Mouse (Mus musculus) mouse trophoblast stem cell (cell line): ENCODE data around the gene Igfbp2.

ENCODE experiments used
- in situ Hi-C, 2 experiments: fragments of 300-500 bp; cut with MseI, MboI; formaldehyde crosslinking; loops; 2 replicates in 1 of 2; 3 replicates in 1 of 2; pipeline ENCODE4 v1.15.1; 2025

Gene Igfbp2

DNA sequence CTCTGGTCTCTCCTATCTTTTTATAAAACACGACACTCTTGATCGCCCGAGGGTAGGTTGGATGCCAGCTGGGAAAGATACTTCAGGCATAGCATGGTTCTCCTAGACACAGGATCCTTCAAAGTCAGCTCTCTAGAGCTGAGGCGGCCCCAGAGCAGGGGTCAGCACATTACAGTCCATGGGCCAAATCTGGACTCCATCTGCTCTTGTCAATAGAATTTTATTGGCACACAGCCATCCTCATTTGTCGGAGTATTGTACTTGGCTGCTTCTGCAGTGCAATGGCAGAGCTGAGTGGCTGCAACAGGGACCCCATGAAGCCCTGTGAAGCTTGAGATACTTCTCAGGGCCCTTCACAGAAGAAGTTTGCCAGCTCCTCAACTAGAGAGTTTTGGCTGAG lies 9.1 kb upstream of the Igfbp2 start:
- in situ Hi-C loops, result no loop called here

DNA sequence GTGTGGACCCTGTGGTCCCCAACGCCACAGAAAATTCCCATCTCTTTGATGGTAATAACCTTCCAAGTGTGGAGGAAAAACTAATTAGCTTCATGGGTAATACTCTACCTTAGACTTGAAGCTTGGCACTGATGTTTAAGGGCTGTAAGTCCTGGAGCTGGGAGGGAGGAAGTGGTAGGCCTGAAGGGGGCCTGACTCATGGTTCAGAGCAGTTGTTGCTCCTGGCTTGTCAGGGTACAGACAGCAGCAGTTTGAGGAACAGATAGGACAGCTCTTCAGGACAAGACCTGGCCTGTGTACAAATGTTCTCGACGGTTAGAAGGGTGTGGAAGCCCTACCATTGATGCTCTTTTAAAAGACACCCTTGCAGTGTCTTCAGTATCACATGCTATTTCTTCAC lies 8.7 kb upstream of the Igfbp2 start:
- in situ Hi-C loops, result no loop called here

DNA sequence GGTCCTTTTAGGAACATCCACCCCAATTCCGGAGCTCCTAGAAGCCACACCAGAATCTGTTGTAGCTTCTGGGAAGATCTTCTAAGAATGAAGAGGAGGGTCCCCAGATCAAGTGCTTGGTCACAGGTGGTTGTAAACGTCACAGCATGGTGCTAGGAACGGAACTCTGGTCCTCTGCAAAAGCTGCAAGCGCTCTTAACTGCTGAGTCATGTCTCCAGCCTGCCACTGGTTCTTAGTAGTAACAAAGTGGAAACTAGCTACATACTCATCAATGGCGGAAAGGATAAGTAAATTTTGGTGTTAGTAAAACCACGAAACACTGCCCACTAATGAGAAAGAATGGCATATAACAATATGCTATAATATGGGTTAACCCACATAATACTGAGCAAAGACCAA lies 4.3 kb upstream of the Igfbp2 start:
- in situ Hi-C loops, result no loop called here

DNA sequence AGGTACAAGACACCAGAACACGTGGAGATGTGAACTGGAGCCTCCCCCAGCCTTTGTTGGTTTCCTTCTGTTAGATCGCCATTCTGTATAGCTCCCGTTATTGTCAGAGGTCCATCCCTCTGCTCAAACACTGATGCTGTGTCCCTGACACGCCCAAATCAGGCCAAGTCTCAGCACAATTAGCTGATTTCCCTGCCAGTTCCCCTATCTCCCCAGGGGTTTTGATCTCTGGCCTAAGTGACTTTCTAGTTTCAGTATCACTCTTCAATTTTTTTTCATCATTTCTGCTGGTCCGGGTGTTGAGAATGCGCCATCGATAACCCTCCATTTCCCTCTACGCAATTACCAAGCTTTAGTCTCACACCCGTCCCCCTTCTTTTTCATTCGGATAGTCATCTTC lies 1.4 kb upstream of the Igfbp2 start:
- in situ Hi-C loops, result no loop called here

DNA sequence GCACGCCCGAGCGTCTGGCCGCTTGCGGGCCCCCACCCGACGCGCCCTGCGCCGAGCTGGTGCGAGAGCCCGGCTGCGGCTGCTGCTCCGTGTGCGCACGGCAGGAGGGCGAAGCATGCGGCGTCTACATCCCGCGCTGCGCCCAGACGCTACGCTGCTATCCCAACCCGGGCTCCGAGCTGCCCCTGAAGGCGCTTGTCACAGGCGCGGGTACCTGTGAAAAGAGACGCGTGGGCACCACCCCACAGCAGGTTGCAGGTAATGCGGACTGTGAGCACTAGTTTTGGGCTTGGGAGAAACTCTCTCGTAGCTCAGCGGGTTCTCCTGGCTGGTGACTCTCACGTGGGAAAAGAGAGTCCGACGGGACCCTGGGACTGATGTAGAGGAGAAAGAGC lies 401 bp downstream of the Igfbp2 start:
- in situ Hi-C loops, result no loop called here

DNA sequence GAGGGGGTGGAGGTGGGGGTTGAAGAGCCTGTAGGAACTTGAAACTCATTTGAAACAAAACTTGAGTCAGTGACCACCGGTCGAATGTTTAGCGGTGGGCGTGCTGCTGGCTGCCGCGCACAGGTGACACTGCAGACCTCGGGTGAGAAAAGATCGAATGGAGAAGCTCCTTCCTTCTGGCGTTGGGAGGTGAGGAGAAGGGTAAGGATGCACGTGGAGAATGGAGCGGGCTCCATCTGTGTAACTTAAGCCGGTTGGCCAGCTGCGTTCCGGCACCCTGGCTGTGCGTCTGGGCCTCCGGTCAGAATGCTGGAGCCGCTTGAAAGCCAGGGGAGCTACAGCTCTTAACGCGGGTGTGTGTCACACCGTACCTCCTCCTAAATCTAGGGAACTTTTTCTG lies 983 bp downstream of the Igfbp2 start:
- in situ Hi-C loops, result no loop called here

DNA sequence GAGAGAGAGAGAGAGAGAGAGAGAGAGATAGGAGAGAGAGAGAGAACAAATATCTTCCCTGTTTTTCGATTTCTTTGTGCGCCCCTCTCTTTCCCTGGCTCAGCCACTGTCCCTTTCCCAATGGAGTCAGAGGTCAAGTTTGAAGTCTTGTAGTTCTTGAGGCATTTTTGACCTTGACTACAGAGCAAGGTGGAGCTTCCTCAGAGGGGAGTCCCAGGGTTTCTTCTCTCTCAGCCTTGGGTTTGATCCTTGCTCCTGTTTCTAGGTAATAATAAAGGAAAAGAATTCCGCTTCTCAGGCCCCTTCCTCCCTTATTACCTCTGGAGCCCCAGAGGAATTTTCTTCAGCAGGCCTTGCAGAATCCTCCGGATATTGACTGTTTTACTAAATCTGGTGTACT lies 1.6 kb downstream of the Igfbp2 start:
- in situ Hi-C loops, result no loop called here

DNA sequence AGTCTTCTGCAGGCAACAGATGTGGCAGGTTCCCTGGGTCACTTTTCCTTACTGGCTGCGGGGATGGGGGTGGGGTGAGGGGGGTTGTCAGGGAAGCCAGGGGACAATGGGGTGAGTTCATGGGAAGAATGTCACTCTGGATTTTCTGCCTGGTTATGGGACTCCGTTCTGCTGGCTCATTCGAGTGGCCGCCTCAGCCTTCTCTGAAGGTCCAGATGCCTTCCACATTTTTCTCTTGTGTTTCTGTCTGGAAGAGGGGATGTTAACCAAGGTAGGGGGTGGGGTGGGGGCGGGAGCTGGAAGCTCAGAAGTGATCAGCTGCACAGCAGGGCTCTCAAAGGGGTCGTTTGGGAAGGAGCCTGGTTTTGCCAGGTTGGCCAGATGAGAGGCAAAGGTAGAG lies 2.1 kb downstream of the Igfbp2 start:
- in situ Hi-C loops, result no loop called here

DNA sequence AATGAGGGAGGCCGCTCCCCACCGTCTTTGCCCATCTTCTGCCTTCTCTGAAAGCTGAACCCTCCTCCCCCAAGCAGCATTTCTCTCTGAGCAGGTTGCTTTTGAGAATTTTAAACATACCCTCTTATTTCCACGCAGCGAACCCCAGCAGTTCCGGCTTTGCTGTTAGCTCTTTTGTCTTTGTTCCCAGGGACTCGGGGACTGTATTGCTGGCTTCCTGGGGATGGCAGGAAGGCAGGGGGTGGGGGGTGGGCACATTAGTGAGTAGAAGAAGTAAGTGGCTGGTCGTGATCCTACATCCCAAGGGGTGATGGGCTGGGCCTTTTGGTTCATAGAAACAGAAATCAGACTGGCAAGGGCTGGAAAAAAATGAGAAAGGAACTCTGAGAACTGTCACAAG lies 2.6 kb downstream of the Igfbp2 start:
- in situ Hi-C loops, result no loop called here

DNA sequence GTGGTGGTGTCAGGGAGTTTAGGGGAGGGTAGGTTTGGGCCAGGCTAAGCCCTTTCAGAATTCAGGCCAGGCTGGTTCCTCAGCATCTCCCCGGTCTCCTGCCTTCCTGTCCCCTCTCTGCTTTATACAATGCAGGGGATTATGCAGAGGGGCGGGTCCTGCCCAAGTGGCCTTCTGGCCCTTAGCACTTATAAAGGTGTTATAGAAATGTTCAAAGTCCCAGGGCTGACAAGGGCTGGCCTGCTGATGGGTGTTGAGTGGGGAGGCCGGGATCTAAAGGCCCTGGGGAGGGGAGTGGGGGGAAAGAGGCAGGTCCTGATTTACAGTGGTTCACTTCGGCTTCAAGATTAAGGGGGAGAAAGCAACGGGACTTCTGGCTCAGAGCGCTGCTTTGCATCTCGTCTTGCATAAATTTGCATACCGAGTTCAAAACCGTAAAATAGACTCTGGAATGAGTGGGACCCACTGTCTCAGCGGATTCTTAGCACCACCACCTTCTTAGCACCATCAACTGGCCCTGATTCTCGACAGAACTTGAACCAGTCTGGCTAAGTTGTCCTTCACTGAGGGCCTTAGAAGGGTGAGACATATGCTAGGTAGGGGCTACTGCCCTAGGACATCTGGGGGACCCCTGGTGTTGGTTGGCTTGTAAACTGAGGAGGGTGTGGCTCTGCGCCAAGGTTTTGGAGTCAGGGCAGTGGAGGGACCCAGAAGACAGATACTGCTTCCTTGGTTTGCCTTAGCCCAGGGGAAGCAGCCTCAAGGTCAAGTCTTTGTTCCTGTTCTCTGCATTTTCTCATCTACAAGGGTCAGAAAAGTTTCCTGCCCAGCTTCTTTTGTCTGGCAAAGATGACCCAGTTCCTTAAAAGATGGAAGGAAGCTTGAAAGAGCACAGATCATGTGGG lies 3.4 kb downstream of the Igfbp2 start:
- in situ Hi-C loops, result no loop called here

DNA sequence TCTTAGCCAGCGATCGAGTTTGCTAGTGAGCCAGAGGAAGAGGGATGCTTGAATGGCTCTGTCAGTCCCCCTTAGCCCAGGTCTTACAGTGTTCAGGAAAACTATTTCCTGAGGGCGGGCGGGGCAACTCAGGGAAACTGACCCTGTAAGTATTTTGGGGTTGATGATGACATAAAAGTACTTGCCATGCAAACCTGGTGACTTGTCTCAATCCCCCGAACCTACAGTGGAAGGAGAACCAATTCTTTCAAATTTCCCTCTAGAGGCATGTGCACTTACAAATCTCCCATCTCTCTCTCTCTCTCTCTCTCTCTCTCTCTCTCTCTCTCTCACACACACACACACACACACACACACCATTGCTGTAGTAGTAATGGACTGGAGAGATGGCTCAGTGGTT lies 4.5 kb downstream of the Igfbp2 start:
- in situ Hi-C loops, result no loop called here

DNA sequence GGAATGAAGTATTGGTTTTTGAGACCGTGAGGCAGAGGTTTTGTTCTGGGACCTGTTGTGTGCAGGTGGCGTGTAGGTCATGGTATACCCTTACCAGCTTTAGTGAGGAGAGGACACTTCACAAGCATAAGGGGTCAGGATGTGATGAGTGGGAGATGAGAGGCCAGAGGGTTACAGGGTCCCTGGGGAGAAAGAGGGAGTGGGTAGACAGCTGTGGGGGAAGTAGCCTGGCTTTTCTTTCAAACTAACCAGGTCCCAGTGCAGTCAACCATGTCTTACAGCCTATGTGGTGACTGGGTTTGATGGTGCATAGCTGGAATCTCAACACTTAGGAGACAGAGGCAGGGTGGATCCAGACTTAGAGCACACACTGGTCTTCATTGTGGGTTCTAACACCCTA lies 6.2 kb downstream of the Igfbp2 start:
- in situ Hi-C loops, result no loop called here

DNA sequence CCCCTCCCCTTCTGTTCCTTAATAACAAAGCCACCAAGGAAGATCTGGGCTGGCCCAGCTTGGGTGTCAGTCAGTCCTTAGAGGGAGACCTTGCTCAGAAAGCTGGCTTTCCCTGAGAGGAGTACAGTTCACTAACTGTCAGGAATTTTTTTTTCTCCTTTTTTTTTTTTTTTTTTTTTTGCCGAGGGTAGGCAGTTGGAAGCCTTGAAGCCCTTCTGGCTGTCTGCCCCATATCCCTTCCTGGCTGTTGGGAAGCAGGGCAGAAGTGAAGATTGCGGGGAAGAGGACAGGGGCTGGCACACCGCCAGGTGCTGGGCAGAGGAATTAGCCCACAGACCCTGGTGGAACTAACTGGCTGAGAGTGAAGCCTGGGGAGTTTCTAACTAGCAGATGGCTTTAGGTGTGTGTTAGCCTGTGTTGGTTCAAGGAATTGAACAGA lies 8.4 kb downstream of the Igfbp2 start:
- in situ Hi-C loops, result no loop called here

DNA sequence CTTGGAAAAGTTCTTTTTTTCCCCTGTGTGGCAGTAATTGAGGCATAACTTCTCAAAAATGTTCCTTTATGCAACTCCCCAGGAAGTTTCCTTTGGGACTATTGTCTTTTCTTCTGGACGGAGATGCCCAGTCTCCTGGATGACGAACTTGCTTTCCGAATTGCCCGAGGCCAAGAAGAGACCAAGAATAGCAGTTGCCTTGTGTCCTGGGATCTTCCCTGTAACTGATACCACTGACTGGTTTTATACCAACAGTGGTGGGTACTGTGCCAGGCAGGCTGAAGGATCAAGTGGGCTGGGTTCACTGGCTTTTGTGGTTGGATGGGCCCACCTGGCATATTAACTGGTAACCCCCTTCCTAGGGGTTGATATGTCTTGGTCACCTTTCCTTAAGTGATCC lies 9.3 kb downstream of the Igfbp2 start:
- in situ Hi-C loops, result no loop called here

DNA sequence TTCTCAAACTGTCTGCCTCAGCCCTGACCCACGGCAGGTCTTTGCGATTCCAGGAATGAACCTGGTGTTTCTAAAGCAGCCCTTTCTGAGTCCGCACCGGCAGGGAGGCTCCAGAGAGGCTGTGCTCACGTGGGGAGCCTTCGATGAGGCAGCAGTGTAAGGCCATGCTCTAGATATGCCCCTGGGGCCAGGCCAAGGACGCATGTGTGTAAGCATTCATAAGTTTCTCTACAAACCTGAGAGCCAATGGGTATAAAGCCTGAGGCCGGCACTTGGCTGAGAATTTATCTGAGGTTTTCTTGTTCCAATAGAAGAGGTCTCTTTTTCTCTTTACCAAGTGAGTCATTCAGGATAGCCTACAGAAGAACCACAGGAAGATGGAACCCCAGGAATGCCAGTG lies 15.1 kb downstream of the Igfbp2 start:
- in situ Hi-C loops, result no loop called here

DNA sequence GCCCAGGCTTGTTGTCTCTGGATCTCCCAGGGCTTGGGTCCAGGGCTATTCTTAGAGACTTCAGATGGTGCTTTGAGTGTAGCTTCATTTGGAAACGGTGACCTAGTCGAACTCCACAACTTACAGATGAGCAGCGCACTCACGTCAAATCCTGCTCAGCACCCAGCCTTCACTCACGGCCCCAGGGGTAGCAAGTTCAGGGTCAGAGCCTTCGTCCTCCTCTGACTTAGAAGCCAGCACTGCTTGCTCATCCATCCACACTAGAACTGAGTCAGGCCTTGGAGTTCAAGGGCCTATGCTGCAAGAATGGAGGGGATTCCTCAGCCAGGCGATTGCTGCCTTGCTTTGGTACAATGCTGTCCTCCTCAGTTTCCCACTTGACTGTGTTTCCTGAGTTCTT lies 15.5 kb downstream of the Igfbp2 start:
- in situ Hi-C loops, result no loop called here

DNA sequence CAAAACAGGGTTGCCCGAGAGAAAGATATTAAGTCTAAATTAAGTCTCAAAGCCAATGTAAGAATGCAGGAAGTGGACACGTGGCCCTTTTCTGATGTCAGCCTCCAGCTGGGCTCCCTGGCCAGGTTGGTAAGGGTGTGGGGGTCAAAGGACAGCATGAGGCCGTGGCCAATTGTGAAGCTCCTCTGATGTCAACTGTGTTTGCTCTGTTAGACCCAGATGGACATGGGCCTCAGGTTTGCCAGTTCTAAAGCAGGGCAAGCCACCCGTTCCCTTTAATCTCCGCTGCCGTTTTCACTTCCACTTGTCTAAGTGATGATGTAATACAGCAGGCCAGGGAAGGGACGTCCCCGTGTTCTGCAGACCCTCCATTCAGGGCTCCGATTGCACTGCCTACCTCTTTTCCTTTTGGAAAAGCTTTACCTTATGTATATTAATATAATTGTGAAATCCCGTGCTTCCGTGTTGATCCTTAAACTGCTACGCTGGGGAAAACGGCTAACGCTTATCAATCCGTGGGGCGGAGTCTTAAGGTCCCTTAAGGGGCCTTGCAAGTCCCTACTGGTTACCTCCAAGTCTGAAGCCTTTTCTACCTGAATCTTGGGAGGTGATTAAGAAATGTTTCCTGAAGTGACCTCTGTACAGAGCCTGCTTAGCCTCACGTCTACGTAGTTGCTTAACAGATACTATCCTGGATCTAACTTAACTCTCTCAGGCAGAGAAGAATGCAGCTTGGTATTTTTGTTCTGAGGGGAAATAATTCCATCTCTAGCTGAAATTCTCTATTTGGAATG lies 18.6 kb downstream of the Igfbp2 start:
- in situ Hi-C loops, result no loop called here

DNA sequence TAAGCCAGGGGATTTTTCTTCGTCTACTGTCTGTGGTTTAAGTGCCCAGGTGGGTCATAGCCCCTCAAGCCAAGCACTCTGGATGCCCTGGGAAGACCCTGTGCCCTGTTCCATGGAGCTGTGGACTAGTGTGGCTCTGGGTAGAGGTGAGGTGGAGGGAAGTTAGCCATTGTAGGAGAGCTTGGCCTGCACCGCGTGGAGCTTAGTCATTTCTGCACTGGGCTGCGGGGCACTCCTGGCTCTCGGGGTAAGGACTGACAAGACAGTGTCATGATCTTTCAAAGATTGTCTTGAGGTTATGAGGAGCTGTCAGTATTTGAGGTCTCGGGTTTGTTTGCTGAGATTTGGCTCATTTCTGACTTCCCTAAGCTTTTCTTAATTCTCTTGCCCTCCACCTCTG lies 20.4 kb downstream of the Igfbp2 start:
- in situ Hi-C loops, result no loop called here

DNA sequence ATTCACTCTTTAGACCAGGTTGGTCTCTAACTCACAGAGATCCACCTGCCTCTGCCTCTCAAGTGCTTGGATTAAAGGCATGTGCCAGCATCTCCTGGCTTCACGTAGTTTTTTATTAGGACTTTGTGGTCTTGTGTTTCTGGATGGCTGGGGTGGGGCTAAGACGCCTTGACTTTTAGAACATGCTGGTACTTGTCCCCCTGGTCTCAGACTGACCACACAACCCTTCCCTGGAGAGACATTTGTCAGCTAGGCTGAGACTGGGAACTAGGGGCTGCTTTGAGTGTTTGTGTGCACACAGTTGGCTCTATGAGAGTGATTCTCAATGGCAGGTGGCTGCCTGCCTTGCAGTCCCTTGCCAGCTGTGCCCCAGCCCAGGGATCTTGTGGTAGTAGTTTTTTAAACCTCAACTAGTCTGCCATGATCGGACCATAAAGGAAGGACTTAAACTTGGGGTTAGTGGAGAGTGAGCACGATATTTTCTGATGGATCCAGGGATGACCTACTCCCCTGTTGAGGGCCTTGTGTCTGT lies 23.6 kb downstream of the Igfbp2 start:
- in situ Hi-C loops, result no loop called here

DNA sequence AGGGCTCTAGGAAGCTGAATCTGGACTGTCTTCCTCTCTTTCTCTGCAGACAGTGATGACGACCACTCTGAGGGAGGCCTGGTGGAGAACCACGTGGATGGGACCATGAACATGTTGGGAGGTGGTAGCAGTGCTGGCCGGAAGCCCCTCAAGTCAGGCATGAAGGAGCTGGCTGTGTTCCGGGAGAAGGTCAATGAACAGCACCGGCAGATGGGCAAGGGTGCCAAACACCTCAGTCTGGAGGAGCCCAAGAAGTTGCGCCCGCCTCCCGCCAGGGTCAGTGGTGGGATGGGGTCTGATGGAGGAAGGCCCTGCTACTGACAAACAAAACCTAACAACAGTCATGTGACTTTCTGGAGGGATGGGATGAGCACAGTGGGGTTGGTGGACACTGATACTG lies 24.7 kb downstream of the Igfbp2 start:
- in situ Hi-C loops, result no loop called here

DNA sequence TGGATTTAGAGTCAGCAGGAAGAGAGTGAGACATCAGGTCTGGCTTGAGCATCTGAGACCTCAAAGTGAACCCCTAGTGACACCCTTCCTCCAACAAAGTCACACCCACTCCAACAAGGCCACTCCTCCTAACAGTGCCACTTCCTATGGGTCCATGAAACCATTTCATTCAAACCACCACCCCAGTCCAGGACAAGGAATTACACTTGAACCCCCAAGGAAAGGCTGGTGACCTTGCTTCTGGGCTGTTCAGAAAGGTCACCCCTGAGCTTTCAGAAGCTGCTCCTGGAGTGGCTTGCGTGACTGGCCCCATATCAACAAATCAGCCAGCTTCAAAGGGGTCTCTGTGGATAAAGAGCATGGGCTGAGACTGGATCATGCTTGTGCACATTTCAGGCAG lies 29.5 kb downstream of the Igfbp2 start:
- in situ Hi-C loops, result no loop called here

DNA sequence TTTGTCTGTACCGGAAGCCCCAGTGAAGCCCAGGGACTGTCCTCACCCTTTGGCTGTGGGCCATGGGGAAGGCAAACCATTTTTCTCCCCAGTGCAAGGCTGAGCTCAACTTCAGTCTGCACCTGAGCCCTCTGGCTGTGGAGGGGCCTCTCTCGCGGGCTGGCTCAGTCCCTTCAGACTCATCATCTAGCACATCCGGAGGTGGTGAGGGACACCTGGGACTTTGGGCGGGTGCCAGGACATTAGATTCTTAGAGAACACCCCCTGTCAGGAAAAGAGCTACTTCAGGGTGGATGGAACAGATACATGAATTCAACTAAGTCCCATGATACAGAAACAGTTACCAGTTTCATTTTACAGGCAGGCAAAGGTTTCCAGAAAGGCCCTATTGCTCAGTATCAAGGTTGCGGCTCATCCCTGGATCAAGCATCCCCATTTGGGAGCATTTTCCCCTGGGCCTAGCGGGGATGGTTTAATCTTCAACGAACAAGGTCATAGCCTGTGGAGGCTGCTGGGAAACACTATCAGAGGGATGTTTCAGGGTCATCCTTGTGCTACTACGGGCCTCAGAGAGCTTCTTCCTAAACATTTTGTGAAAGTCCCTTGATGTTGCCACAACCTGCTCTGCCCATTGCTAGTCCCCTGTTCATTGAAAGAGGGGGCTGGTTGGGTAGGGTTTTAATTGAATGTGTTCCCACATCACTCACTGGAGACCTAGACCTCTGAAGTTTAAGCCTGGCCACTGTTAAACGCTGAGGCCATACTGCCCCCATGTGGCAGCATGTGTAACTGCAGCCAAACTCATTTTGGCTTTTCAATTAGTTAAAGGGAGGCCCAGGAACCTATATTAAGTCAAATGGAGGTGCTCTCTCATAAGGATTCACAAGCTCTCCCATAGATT lies 30.3 kb downstream of the Igfbp2 start:
- in situ Hi-C loops, result loop anchor here (5.0 kb wide), 1 partner anchor 137 kb away; no protein-coding TSS in a partner anchor
